Mouse (Mus musculus) thymus, adult 2 months (tissue): ENCODE results near the gene Qrsl1. TPM values are rescaled to one million over a fixed set of nuclear protein-coding genes. Genes with fewer than 3 reads are reported as not detected.
A peak's percentile ranks its signal among the peaks of the same experiment; 100 is the strongest.

Experiments used
- DNase-seq: peaks from one replicate; pipeline ENCODE4 v3.0.0; 2021
- H3K27ac ChIP-seq: fragments of 200-500 bp; 2 replicates; pipeline ENCODE4 v1.5.1; 2012; ENCODE audit warnings: low read length, control low read depth; ENCODE audit not compliant: control insufficient read depth, insufficient read depth
- H3K27me3 ChIP-seq: fragments of 200-500 bp; 2 replicates; pipeline ENCODE4 v1.6.1; 2012; ENCODE audit warnings: mild to moderate bottlenecking, low read length, moderate library complexity, mixed read lengths; ENCODE audit not compliant: control insufficient read depth, insufficient read depth
- H3K36me3 ChIP-seq: fragments of 200-500 bp; 2 replicates; pipeline ENCODE4 v1.6.1; 2012; ENCODE audit warnings: mild to moderate bottlenecking, low read length, moderate library complexity; ENCODE audit not compliant: control insufficient read depth, insufficient read depth
- H3K4me1 ChIP-seq: fragments of 200-500 bp; replicated peaks from 2 replicates; pipeline ENCODE4 v1.6.1; 2012; ENCODE audit warnings: low read length; ENCODE audit not compliant: control insufficient read depth, insufficient read depth
- H3K4me3 ChIP-seq: fragments of 200-500 bp; 2 replicates; pipeline ENCODE4 v1.5.1; 2012; ENCODE audit warnings: mild to moderate bottlenecking, low read length, control low read depth, moderate library complexity; ENCODE audit not compliant: control insufficient read depth, insufficient read depth
- CTCF ChIP-seq: fragments of 200-500 bp; IDR thresholded peaks from 2 replicates; pipeline ENCODE4 v1.5.1; 2012; ENCODE audit warnings: mild to moderate bottlenecking, control low read depth, low read length, moderate library complexity, borderline replicate concordance; ENCODE audit not compliant: control insufficient read depth, poor library complexity, insufficient read depth; ENCODE audit errors: extremely low read depth
- POLR2A ChIP-seq: fragments of 200-500 bp; IDR thresholded peaks from 2 replicates; pipeline ENCODE4 v1.6.1; 2012; ENCODE audit warnings: mild to moderate bottlenecking, low read length, control low read depth, moderate library complexity; ENCODE audit not compliant: control insufficient read depth, poor library complexity, insufficient read depth; ENCODE audit errors: extremely low read depth
- WGBS: fragments of 180-500 bp; shearing (Covaris S2); methylation state at CpG from one replicate; pipeline ENCODE4 v1.1.7; 2018; 5-methylcytosine and 5-hydroxymethylcytosine counted together
- polyA plus RNA-seq: library from polyadenylated mRNA; depleted of rRNA; stranded (reverse); fragments of >200 nt; gene quantifications from 2 replicates; pipeline ENCODE4 v1.2.3, GENCODE M21; 2012

Qrsl1 gene
- polyA plus RNA-seq, 1 experiment, result 14.9 TPM

- Histone ChIP-seq H3K27me3 (no peaks in the 10 kb centered on the region), H3K36me3 (no peaks in the 10 kb centered on the region), H3K4me1 (no peaks in the 10 kb centered on the region), H3K4me3 (no peak overlapping the region), H3K27ac (no peak overlapping the region)
- TF ChIP-seq CTCF (no peak), POLR2A (no peak)
- WGBS, result 48% methylated on average over 3 of the region's 3 CpGs
- DNase-seq, result no peak
Observed at GRCm38 (mm10) chr10:43849478-43849877, 52.1 kb downstream of the Qrsl1 start.

DNA sequence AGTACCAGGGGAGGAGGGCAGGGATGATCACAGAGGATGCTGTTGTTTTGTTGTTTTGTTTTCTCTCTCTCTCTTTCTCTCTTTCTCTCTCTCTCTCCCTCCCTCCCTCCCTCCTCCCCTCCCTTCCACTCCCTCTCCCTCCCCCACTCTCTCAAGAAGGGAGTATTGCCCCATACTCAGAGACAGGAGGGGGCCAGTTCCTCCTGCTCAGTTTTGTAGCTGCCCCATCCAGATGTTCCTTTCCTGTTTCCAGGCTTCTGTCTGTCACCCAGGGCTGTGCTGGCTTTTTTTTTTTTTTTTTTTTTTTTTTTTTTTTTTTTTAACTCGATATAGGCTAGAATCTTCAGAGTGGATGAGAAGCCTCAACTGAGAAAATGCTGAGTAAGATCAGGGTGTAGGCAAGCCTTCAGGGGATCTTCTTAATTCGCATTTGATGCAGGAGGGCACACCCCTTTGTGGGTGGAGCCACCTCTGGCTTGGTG is 55.4 kb downstream of the Qrsl1 start:
- 68% methylated on average over 2 of the region's 2 CpGs for WGBS
- H3K36me3 ChIP-seq, result no peaks in the 10 kb centered on the region
- no peak overlapping the region for H3K27ac ChIP-seq
- no peaks in the 10 kb centered on the region for H3K4me1 ChIP-seq
- H3K27me3 ChIP-seq, result no peaks in the 10 kb centered on the region
- no peak for TF ChIP-seq POLR2A
- no peak for TF ChIP-seq CTCF
- no peak for DNase-seq
- H3K4me3 ChIP-seq, result no peak overlapping the region

DNA sequence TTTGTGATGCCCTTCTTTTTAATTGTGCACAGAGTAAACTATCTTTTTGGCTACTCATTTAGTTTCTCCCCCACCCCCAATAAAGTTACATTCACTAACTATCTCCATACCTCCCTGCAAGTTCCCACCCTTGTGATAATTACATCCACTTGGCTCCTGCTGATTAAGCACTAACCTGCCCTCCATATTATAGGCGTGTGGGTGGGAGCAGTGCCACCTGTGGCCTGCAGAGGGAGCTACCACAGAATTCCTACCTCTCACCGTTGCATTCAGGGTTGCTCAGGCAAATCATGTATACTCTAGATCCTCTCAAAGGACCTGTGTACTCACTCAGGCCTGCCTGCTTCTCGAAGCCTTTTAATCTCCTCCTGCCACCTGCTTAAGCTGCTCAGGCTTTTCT is 56.1 kb downstream of the Qrsl1 start:
- Histone ChIP-seq H3K36me3 (no peaks in the 10 kb centered on the region), H3K4me1 (no peaks in the 10 kb centered on the region), H3K4me3 (no peak overlapping the region), H3K27me3 (no peaks in the 10 kb centered on the region), H3K27ac (no peak overlapping the region)
- 95% methylated on average over 3 of the region's 3 CpGs for WGBS
- TF ChIP-seq POLR2A, result no peak
- no peak for TF ChIP-seq CTCF
- no peak for DNase-seq

- TF ChIP-seq POLR2A (no peak), CTCF (no peak)
- WGBS, result 85% methylated on average over 5 of the region's 5 CpGs
- Histone ChIP-seq H3K27me3 (no peaks in the 10 kb centered on the region), H3K4me3 (no peak overlapping the region), H3K36me3 (no peaks in the 10 kb centered on the region), H3K27ac (no peak overlapping the region), H3K4me1 (no peaks in the 10 kb centered on the region)
- no peak for DNase-seq
Observed at GRCm38 (mm10) chr10:43841441-43841840, 60.1 kb downstream of the Qrsl1 start.

DNA sequence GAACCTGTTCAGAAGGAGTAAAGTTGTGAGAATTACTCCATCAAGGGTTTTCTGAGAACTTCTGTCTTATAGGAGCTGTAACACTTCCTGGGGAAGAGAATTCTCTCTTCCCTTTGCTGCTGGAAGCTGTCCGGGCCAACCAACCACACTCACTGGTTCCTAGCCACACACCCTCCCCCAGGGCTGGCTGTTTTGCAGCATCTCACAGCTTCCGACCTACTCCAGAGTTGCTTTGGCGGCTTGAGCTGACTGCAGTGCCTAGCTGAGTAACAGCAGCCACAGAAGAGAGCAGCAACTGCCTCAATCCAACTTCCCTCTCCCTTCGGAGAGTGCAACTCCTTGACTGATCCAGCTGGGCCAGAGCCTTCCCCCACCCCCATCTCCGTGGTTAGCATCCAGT is 68.7 kb downstream of the Qrsl1 start:
- WGBS, result 24% methylated on average over 5 of the region's 5 CpGs
- Histone ChIP-seq H3K27me3 (no peaks in the 10 kb centered on the region), H3K4me3 (no peak overlapping the region), H3K27ac (no peak overlapping the region), H3K36me3 (no peaks in the 10 kb centered on the region), H3K4me1 (peaks cover 4% of the 10 kb centered on the region; the same call in 1 of the 2 replicates)
- TF ChIP-seq CTCF (no peak), POLR2A (no peak)
- DNase-seq, result peak; percentile 19

GRCm38 (mm10) chr10:43830251-43831018 is 71.1 kb downstream of the Qrsl1 start:
- no peak overlapping the region for H3K27ac ChIP-seq
- H3K4me1 ChIP-seq, result peaks cover 4% of the 10 kb centered on the region; the same call in 1 of the 2 replicates
- no peaks in the 10 kb centered on the region for H3K27me3 ChIP-seq
- 78% methylated on average over 17 of the region's 17 CpGs for WGBS
- no peak for DNase-seq
- H3K36me3 ChIP-seq, result no peaks in the 10 kb centered on the region
- H3K4me3 ChIP-seq, result no peak overlapping the region
- TF ChIP-seq POLR2A (no peak), CTCF (no peak)
